Mouse (Mus musculus) MEL (cell line): ENCODE data around the gene Kcnk7. TPM values are rescaled to one million over a fixed set of nuclear protein-coding genes. Genes with fewer than 3 reads are reported as not detected.

Experiments used
- DNase-seq: peaks from one replicate; pipeline ENCODE4 v3.0.0; 2011; ENCODE audit warnings: low read depth, low spot score
- H3K27ac ChIP-seq: 2 replicates; pipeline ENCODE4 v1.5.1; 2012; ENCODE audit warnings: low read depth, mild to moderate bottlenecking, control low read depth, low read length, moderate library complexity; ENCODE audit not compliant: control insufficient read depth
- H3K27me3 ChIP-seq, 2 experiments: fragments of 150-350 bp in 1 of 2; sonication (generic) in 1 of 2; 2 replicates each; pipeline ENCODE4 v1.6.1; 2012; ENCODE audit warnings: low read length in 2 of 2, mild to moderate bottlenecking in 2 of 2, improper control_type of control experiment in 1 of 2, moderate library complexity in 1 of 2; ENCODE audit not compliant: insufficient read depth in 2 of 2, control insufficient read depth in 1 of 2
- H3K36me3 ChIP-seq, 2 experiments: 2 replicates each; pipeline ENCODE4 v1.6.1; 2012 to 2014; ENCODE audit warnings: low read length in 2 of 2, improper control_type of control experiment in 1 of 2, inconsistent platforms in 1 of 2, mild to moderate bottlenecking in 1 of 2; ENCODE audit not compliant: insufficient read depth in 2 of 2, control insufficient read depth in 1 of 2
- H3K4me1 ChIP-seq, 2 experiments: fragments of 150-350 bp in 1 of 2; sonication (generic) in 1 of 2; 2 replicates each; pipeline ENCODE4 v1.6.1; 2012; ENCODE audit warnings: low read length in 2 of 2, improper control_type of control experiment in 1 of 2, mild to moderate bottlenecking in 1 of 2; ENCODE audit not compliant: insufficient read depth in 2 of 2, control insufficient read depth in 1 of 2
- H3K4me3 ChIP-seq, 2 experiments: fragments of 150-350 bp in 1 of 2; sonication (generic) in 1 of 2; 2 replicates each; pipeline ENCODE4 v1.5.1; 2012; ENCODE audit warnings: low read depth in 2 of 2, low read length in 2 of 2, mild to moderate bottlenecking in 2 of 2, moderate library complexity in 2 of 2, control low read depth in 1 of 2, improper control_type of control experiment in 1 of 2; ENCODE audit not compliant: control insufficient read depth in 1 of 2, insufficient read depth in 1 of 2
- H3K79me2 ChIP-seq: 2 replicates; pipeline ENCODE4 v1.6.1; 2012; ENCODE audit warnings: mild to moderate bottlenecking, low read length, moderate library complexity; ENCODE audit not compliant: control insufficient read depth, poor library complexity, insufficient read depth
- H3K9ac ChIP-seq: 2 replicates; pipeline ENCODE4 v1.6.1; 2012; ENCODE audit warnings: low read depth, mild to moderate bottlenecking, control low read depth, low read length, moderate library complexity; ENCODE audit not compliant: control insufficient read depth, poor library complexity, severe bottlenecking
- H3K9me3 ChIP-seq: fragments of 150-350 bp; sonication (generic); replicated peaks from 2 replicates; pipeline ENCODE4 v1.6.1; 2012; ENCODE audit warnings: mild to moderate bottlenecking, low read length, improper control_type of control experiment, moderate library complexity; ENCODE audit not compliant: insufficient read depth
- BHLHE40 ChIP-seq: IDR thresholded peaks from 2 replicates; pipeline ENCODE4 v1.6.1; 2012; ENCODE audit warnings: low read depth, mild to moderate bottlenecking, inconsistent platforms, low read length, improper control_type of control experiment, borderline replicate concordance
- CHD1 ChIP-seq: IDR thresholded peaks from 2 replicates; pipeline ENCODE4 v1.6.1; 2012; ENCODE audit warnings: low read depth, mild to moderate bottlenecking, inconsistent platforms, low read length, improper control_type of control experiment
- CTCF ChIP-seq, 3 experiments: IDR thresholded peaks in 2 of 3; conservative IDR thresholded peaks in 1 of 3; 2 replicates each; pipeline ENCODE4 v1.5.1; 2011 to 2012; ENCODE audit warnings: low read length in 3 of 3, low read depth in 2 of 3, mild to moderate bottlenecking in 2 of 3, improper control_type of control experiment in 1 of 3, inconsistent platforms in 1 of 3, mixed read lengths in 1 of 3, moderate library complexity in 1 of 3; ENCODE audit not compliant: control insufficient read depth in 1 of 3, insufficient read depth in 1 of 3, poor library complexity in 1 of 3, severe bottlenecking in 1 of 3
- E2F4 ChIP-seq: IDR thresholded peaks from 2 replicates; pipeline ENCODE4 v1.6.1; 2011; ENCODE audit warnings: low read depth, low read length, improper control_type of control experiment, borderline replicate concordance
- ELF1 ChIP-seq: IDR thresholded peaks from 2 replicates; pipeline ENCODE4 v1.6.1; 2014; ENCODE audit warnings: low read depth, mild to moderate bottlenecking, inconsistent platforms, low read length, improper control_type of control experiment, moderate library complexity
- EP300 ChIP-seq, 2 experiments: IDR thresholded peaks; 2 replicates each; pipeline ENCODE4 v1.6.1; 2011; ENCODE audit warnings: improper control_type of control experiment in 2 of 2, low read length in 2 of 2, low read depth in 1 of 2, mild to moderate bottlenecking in 1 of 2
- ETS1 ChIP-seq: IDR thresholded peaks from 2 replicates; pipeline ENCODE4 v1.6.1; 2012; ENCODE audit warnings: low read depth, mild to moderate bottlenecking, inconsistent platforms, low read length, improper control_type of control experiment, moderate library complexity
- GATA1 ChIP-seq: IDR thresholded peaks from 2 replicates; pipeline ENCODE4 v1.6.1; 2011; ENCODE audit warnings: low read depth, low read length, improper control_type of control experiment
- JUND ChIP-seq: IDR thresholded peaks from 2 replicates; pipeline ENCODE4 v1.6.1; 2011; ENCODE audit warnings: low read depth, mild to moderate bottlenecking, improper control_type of control experiment, low read length
- MXI1 ChIP-seq: IDR thresholded peaks from 2 replicates; pipeline ENCODE4 v1.6.1; 2011; ENCODE audit warnings: mild to moderate bottlenecking, low read depth, low read length, improper control_type of control experiment
- MYC ChIP-seq: IDR thresholded peaks from 2 replicates; pipeline ENCODE4 v1.6.1; 2011; ENCODE audit warnings: low read depth, mild to moderate bottlenecking, low read length, improper control_type of control experiment, moderate library complexity
- POLR2AphosphoS5 ChIP-seq: IDR thresholded peaks from 2 replicates; pipeline ENCODE4 v1.6.1; 2012; ENCODE audit warnings: low read depth, borderline replicate concordance, mild to moderate bottlenecking, inconsistent platforms, low read length, moderate library complexity, mixed read lengths
- RAD21 ChIP-seq: IDR thresholded peaks from 2 replicates; pipeline ENCODE4 v1.6.1; 2011; ENCODE audit warnings: mild to moderate bottlenecking, low read depth, low read length, improper control_type of control experiment
- SIN3A ChIP-seq: IDR thresholded peaks from 2 replicates; pipeline ENCODE4 v1.6.1; 2012; ENCODE audit warnings: low read length, improper control_type of control experiment, inconsistent platforms
- SMC3 ChIP-seq: IDR thresholded peaks from 2 replicates; pipeline ENCODE4 v1.6.1; 2011; ENCODE audit warnings: low read depth, low read length, improper control_type of control experiment
- TAL1 ChIP-seq: IDR thresholded peaks from 2 replicates; pipeline ENCODE4 v1.6.1; 2012; ENCODE audit warnings: mild to moderate bottlenecking, inconsistent platforms, low read length, moderate library complexity, mixed read lengths
- TCF12 ChIP-seq: IDR thresholded peaks from 2 replicates; pipeline ENCODE4 v1.6.1; 2014; ENCODE audit warnings: low read depth, mild to moderate bottlenecking, inconsistent platforms, low read length, improper control_type of control experiment, moderate library complexity
- USF1 ChIP-seq: IDR thresholded peaks from 2 replicates; pipeline ENCODE4 v1.6.1; 2014; ENCODE audit warnings: low read depth, mild to moderate bottlenecking, inconsistent platforms, low read length, improper control_type of control experiment, moderate library complexity
- USF2 ChIP-seq, 2 experiments: IDR thresholded peaks; 2 replicates each; pipeline ENCODE4 v1.6.1; 2011 to 2012; ENCODE audit warnings: improper control_type of control experiment in 2 of 2, low read length in 2 of 2, borderline replicate concordance in 1 of 2, inconsistent platforms in 1 of 2, low read depth in 1 of 2, mild to moderate bottlenecking in 1 of 2; ENCODE audit not compliant: insufficient read depth in 1 of 2
- ZKSCAN1 ChIP-seq: IDR thresholded peaks from 2 replicates; pipeline ENCODE4 v1.6.1; 2012; ENCODE audit warnings: low read depth, mild to moderate bottlenecking, inconsistent platforms, low read length, improper control_type of control experiment, moderate library complexity
- ZMIZ1 ChIP-seq: IDR thresholded peaks from 2 replicates; pipeline ENCODE4 v1.6.1; 2012; ENCODE audit warnings: low read depth, mild to moderate bottlenecking, inconsistent platforms, low read length, improper control_type of control experiment, moderate library complexity
- polyA plus RNA-seq, 2 experiments: library from polyadenylated mRNA; stranded (reverse) in 1 of 2; unstranded in 1 of 2; fragments of >175 nt in 1 of 2; fragments of >200 nt in 1 of 2; gene quantifications; 2 replicates each; pipeline versions ENCODE4 v1.2.1 to v1.2.4; 2012; ENCODE audit warnings: low replicate concordance in 2 of 2, low read depth in 1 of 2; ENCODE audit not compliant: insufficient read length in 2 of 2, insufficient read depth in 1 of 2, missing spikeins in 1 of 2
- total RNA-seq: library from RNA; depleted of rRNA; stranded (reverse); fragments of 300-350 nt; gene quantifications from 2 replicates; pipeline ENCODE4 v1.2.3, GENCODE M21; 2012

The Kcnk7 gene
- total and polyA plus RNA-seq, 3 experiments: 0.23 to 0.60 TPM; not detected in 1

GRCm38 (mm10) chr19:5688200-5689087, 15.7 kb upstream of the Kcnk7 start, which contains the start of the genes Map3k11 and Pcnx3 (continued):
- TF ChIP-seq POLR2AphosphoS5 (no peak), JUND (no peak), SMC3 (no peak), SIN3A (peak; percentile 99)

GRCm38 (mm10) chr19:5689088-5689428, 15.1 kb upstream of the Kcnk7 start:
- Histone ChIP-seq H3K27ac (peak overlapping the region; percentile 94), H3K36me3 (peaks cover 0 to 9% of the 10 kb centered on the region in 2 experiments; a peak in 2 of 4 replicates), H3K9me3 (no peaks in the 10 kb centered on the region), H3K9ac (peak overlapping the region; percentile 72), H3K79me2 (peaks cover 44% of the 10 kb centered on the region), H3K27me3 (no peaks in the 10 kb centered on the region), H3K4me1 (peaks cover 2 to 24% of the 10 kb centered on the region in 2 experiments; a peak in 3 of 4 replicates), H3K4me3 (peak overlapping the region; percentile 89 to 99)
- TF ChIP-seq USF1: no peak
- no peak for TF ChIP-seq MXI1
- no peak for TF ChIP-seq E2F4
- no peak for TF ChIP-seq RAD21
- no peak for TF ChIP-seq EP300 (IDR thresholded peaks at IDR 0.05; ENCODE audit: low read depth in 1 of 2, low read length in 2 of 2)
- TF ChIP-seq POLR2AphosphoS5: no peak
- no peak for TF ChIP-seq JUND
- no peak for TF ChIP-seq ELF1
- no peak for TF ChIP-seq ETS1
- TF ChIP-seq TAL1: no peak
- no peak for TF ChIP-seq GATA1
- TF ChIP-seq ZKSCAN1: no peak
- TF ChIP-seq MYC: no peak
- TF ChIP-seq CTCF (IDR thresholded peaks at IDR 0.05 in 2 of 3, conservative IDR thresholded peaks at IDR 0.05 in 1 of 3; ENCODE audit: control insufficient read depth in 1 of 3, insufficient read depth in 1 of 3, low read depth in 2 of 3, low read length in 3 of 3, poor library complexity in 1 of 3, severe bottlenecking in 1 of 3): no peak
- no peak for TF ChIP-seq ZMIZ1
- TF ChIP-seq USF2 (IDR thresholded peaks at IDR 0.05; ENCODE audit: borderline replicate concordance in 1 of 2, insufficient read depth in 1 of 2, low read depth in 1 of 2, low read length in 2 of 2): no peak
- TF ChIP-seq TCF12: no peak
- TF ChIP-seq BHLHE40: no peak
- no peak for TF ChIP-seq CHD1
- DNase-seq: no peak
